Mouse (Mus musculus): ENCODE measurements around the gene Gm8113. TPM values are rescaled to one million over a fixed set of nuclear protein-coding genes. Genes with fewer than 3 reads are reported as not detected.
"Not testable (repeated sequence)": the region's sequence is repeated elsewhere in the genome, so short reads cannot be mapped to it uniquely, and the experiment has no call there.

The Gm8113 gene
- polyA plus RNA-seq (2015; fragmentation: Nextera tagmentation; extraction: Ambion mirVana): 17.8 and 19.3 TPM in 2 replicates

DNA sequence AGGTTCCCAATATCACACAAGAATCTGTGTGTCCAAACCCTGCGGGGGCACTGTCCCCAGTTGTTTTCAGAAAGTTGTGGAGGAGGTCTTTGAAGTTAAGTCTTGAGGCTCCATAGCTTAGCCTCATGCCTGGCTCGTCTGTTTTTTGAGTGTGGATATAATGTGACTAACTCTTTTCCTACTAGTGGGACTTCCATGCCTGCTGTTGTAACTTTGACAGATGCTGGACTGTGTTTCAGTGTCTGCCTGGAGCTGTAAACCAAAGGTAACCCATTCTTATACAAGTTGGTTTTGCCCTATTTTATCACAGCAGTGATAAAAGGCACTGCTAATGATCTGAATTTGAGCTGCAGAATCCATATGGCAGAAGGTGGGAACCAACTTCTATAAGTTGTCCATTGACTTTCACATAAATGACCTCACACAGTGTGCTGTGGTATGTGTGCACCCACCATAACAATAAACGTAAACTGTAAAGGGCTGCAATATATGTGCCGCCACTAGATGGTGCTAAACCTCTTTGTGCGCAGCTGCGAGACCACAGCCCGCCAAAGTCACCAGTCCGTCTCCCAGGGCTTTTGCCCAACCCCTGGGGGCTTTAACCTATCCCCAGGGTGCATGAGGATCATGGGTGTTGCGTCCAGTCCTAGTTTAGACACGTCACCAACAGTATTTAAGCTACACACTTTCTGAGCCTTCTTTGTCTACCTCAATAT, at the start of gene Gm8113:
Gene Gm8113, plus strand, starts transcription at position 703 of the 716 bp plus-strand sequence.
- Histone ChIP-seq H3K4me2 (replicated peaks; ENCODE audit: low read depth, low read length) (peak within 1 kb of the TSS; percentile 43), H3K4me3 (ENCODE audit: low read length) (peak within 1 kb of the TSS; percentile 50), H3K9ac (replicated peaks; ENCODE audit: low read length) (peak within 1 kb of the TSS; percentile 72), H3K27ac (ENCODE audit: low read length) (peak within 1 kb of the TSS; percentile 86)
- not testable (repeated sequence) for H3K9me3 ChIP-seq (ENCODE audit: low read length); H3K4me1 ChIP-seq (ENCODE audit: insufficient read depth, low read length); H3K27me3 ChIP-seq (ENCODE audit: insufficient read depth, low read length); H3K36me3 ChIP-seq (ENCODE audit: insufficient read depth, low read length)
- ATAC-seq (ENCODE audit: low FRiP score, low TSS enrichment): peak; percentile 99
- 11% methylated on average over 10 of the region's 10 CpGs for WGBS

DNA sequence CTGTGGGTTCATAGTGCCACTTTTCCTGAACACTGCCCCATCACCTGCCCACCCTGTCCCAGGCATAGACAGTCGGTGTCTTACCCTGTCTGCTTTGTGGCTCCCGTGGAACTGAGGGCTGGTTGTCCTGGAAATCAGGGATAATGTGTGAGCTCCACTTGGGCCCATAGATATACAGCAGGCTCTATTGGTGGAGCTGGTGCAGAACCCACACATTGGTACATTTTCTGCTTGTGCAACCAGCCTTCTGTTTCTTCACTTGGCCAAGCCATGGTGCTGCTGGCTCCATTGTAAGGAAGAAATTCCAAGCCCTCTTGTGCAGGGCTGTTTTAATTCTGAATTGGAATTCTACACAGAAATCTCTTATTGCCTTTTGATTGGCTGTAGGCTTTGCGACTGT, 49.8 kb upstream of the Gm8113 start, which contains the start of gene Ear1:
Gene Ear1, minus strand, starts transcription at position 101 of the 400 bp plus-strand sequence.
- not testable (repeated sequence) for H3K9me3 ChIP-seq (ENCODE audit: low read length); H3K9ac ChIP-seq (replicated peaks; ENCODE audit: low read length); H3K4me1 ChIP-seq (ENCODE audit: insufficient read depth, low read length); H3K27me3 ChIP-seq (ENCODE audit: insufficient read depth, low read length); H3K4me2 ChIP-seq (replicated peaks; ENCODE audit: low read depth, low read length); ATAC-seq (ENCODE audit: low FRiP score, low TSS enrichment); H3K36me3 ChIP-seq (ENCODE audit: insufficient read depth, low read length); H3K4me3 ChIP-seq (ENCODE audit: low read length); H3K27ac ChIP-seq (ENCODE audit: low read length)
- 81% methylated on average over 2 of the region's 3 CpGs for WGBS

DNA sequence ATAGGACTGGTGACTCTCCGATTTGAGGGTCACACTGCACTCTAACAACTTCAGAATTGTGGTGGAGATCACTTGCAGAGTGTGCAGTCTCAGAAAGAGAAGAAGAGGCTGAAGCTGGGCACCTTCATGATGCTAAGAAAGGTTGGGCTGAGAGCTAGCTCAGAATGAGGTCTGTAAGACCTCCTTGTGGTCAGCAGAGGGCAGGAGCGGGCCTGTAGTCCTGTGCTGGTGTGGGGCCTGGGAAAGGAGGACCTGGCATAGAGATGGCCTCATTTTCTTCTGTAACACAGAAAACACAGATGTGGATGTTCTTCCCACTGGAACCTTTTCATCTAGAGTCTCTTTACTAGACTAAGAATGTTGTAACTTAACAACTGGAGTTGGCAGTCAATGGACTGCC, 47.4 kb upstream of the Gm8113 start:
- not testable (repeated sequence) for H3K4me1 ChIP-seq (ENCODE audit: insufficient read depth, low read length); H3K9ac ChIP-seq (replicated peaks; ENCODE audit: low read length); H3K27me3 ChIP-seq (ENCODE audit: insufficient read depth, low read length); H3K4me3 ChIP-seq (ENCODE audit: low read length); ATAC-seq (ENCODE audit: low FRiP score, low TSS enrichment); H3K27ac ChIP-seq (ENCODE audit: low read length); H3K4me2 ChIP-seq (replicated peaks; ENCODE audit: low read depth, low read length); H3K9me3 ChIP-seq (ENCODE audit: low read length); H3K36me3 ChIP-seq (ENCODE audit: insufficient read depth, low read length)
- 40% methylated on average over 1 of the region's 2 CpGs for WGBS

DNA sequence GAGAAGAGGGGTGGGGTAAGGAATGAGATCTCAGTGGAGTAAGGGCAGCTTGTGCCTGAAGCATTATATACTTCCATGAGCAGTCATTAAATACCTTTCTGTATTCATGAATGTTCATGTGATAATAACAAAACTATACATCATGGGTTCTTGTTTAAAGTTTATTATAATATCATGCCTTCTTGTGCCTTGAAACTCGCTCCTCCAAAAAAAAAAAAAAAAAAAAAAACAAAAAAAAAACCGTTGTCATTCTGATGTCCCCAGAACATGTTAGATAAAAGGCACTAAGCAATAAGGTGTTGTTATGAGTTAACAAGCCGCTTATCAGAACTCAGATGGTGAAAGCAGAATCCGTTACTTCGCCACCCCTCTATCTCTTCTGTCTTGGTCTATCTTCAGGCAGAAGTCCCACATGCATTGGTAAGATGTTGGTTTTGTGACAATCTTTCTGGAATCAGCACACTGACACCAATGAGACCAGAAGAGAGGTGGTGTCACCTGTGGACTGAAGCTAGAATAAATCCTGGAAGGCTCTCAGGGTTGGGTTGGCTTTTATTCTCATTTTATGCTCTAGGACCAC, 45.1 kb upstream of the Gm8113 start:
- not testable (repeated sequence) for H3K4me1 ChIP-seq (ENCODE audit: insufficient read depth, low read length); H3K9ac ChIP-seq (replicated peaks; ENCODE audit: low read length); H3K4me3 ChIP-seq (ENCODE audit: low read length); ATAC-seq (ENCODE audit: low FRiP score, low TSS enrichment); H3K27me3 ChIP-seq (ENCODE audit: insufficient read depth, low read length); H3K36me3 ChIP-seq (ENCODE audit: insufficient read depth, low read length); H3K9me3 ChIP-seq (ENCODE audit: low read length); H3K4me2 ChIP-seq (replicated peaks; ENCODE audit: low read depth, low read length); H3K27ac ChIP-seq (ENCODE audit: low read length)
- WGBS: 91% methylated on average over 5 of the region's 5 CpGs

DNA sequence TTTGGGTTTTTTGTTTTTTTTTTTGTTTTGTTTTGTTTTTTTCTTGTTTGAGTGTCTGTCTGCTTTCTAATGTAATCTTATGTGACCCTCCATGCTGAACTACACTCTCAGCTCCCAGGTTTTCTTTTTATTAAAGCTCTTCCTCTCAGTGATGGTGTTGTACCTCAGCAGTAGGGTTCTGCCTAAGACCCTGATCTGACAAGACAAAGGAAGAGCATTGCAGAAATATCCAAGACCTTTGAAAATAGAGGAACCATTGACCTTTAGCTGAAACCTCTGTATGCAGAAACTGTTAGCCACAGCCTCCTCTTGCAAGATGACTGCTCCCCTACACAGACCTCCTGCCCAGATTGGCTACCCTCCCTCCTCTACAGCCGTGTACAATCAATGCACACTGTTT, 39.0 kb upstream of the Gm8113 start:
- not testable (repeated sequence) for H3K36me3 ChIP-seq (ENCODE audit: insufficient read depth, low read length); ATAC-seq (ENCODE audit: low FRiP score, low TSS enrichment); H3K4me2 ChIP-seq (replicated peaks; ENCODE audit: low read depth, low read length); H3K27me3 ChIP-seq (ENCODE audit: insufficient read depth, low read length); H3K27ac ChIP-seq (ENCODE audit: low read length); H3K9ac ChIP-seq (replicated peaks; ENCODE audit: low read length); H3K9me3 ChIP-seq (ENCODE audit: low read length); H3K4me3 ChIP-seq (ENCODE audit: low read length); H3K4me1 ChIP-seq (ENCODE audit: insufficient read depth, low read length)
- WGBS: 38% methylated on average over 1 of the region's 1 CpGs

DNA sequence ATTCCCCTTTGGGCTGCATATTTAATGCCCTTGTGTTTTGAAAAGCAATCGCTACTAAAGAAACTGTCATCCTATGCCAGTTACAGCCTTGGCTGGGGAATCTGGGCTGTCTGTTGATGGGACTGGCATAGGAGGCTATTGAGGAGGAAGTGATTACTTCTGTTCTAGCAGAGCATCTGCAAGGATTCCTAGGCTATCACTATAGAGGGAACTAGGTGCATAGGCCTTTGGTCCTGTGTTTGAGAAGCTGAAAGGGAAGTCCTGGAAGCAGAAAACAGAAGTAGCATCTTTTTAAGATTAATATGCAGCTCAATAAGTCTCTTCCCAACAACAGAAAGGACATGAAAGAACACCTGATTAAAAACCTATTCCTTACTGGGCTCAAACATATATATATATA, 33.9 kb upstream of the Gm8113 start:
- not testable (repeated sequence) for H3K4me1 ChIP-seq (ENCODE audit: insufficient read depth, low read length); H3K36me3 ChIP-seq (ENCODE audit: insufficient read depth, low read length); ATAC-seq (ENCODE audit: low FRiP score, low TSS enrichment); H3K27ac ChIP-seq (ENCODE audit: low read length); H3K27me3 ChIP-seq (ENCODE audit: insufficient read depth, low read length); H3K4me3 ChIP-seq (ENCODE audit: low read length); H3K9ac ChIP-seq (replicated peaks; ENCODE audit: low read length); H3K4me2 ChIP-seq (replicated peaks; ENCODE audit: low read depth, low read length); H3K9me3 ChIP-seq (ENCODE audit: low read length)
- WGBS: 86% methylated on average over 1 of the region's 1 CpGs

DNA sequence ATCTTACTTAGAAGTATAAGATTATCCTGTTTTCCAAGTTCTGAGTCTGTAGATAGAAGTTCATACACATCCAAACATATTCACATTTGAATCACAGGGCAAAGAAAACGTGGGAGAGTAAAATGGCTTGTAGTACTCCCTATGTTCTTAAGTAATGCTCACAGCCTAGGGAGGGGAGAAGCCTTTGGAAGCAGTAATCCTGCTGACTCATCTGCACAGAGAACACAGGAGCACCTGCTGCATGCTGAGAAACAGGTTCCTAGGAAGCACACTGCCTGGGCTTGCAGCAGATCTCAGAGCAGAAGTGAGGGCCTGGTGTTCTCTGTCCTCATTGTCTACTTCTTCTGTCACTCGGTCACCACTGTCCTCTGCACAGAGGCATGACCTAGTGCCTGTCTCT, 29.8 kb upstream of the Gm8113 start:
- ATAC-seq (ENCODE audit: low FRiP score, low TSS enrichment); H3K27me3 ChIP-seq (ENCODE audit: insufficient read depth, low read length); H3K4me3 ChIP-seq (ENCODE audit: low read length); H3K9me3 ChIP-seq (ENCODE audit: low read length); H3K9ac ChIP-seq (replicated peaks; ENCODE audit: low read length); H3K27ac ChIP-seq (ENCODE audit: low read length); H3K36me3 ChIP-seq (ENCODE audit: insufficient read depth, low read length); H3K4me1 ChIP-seq (ENCODE audit: insufficient read depth, low read length); H3K4me2 ChIP-seq (replicated peaks; ENCODE audit: low read depth, low read length): not testable (repeated sequence)
- 56% methylated on average over 1 of the region's 2 CpGs for WGBS

DNA sequence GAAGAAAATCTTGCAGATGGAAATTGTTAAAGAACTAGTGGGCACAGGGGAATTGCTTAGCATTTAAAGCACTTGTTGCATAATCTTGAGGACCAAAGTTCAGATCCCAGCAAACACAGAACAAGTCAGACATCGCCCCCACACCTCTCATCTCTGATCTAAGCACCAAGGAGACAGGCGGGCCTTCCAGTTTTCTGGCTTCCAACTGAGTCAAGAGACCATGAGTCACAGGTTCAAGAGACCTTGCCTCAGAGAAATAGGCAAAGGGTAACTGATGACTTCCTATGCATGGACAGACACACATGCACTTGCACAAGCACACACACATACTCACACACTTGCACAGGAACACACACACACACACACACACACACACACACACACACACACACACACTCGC, 26.6 kb upstream of the Gm8113 start:
- WGBS: 83% methylated on average over 3 of the region's 3 CpGs
- not testable (repeated sequence) for ATAC-seq (ENCODE audit: low FRiP score, low TSS enrichment); H3K4me3 ChIP-seq (ENCODE audit: low read length); H3K36me3 ChIP-seq (ENCODE audit: insufficient read depth, low read length); H3K4me1 ChIP-seq (ENCODE audit: insufficient read depth, low read length); H3K9ac ChIP-seq (replicated peaks; ENCODE audit: low read length); H3K9me3 ChIP-seq (ENCODE audit: low read length); H3K4me2 ChIP-seq (replicated peaks; ENCODE audit: low read depth, low read length); H3K27ac ChIP-seq (ENCODE audit: low read length); H3K27me3 ChIP-seq (ENCODE audit: insufficient read depth, low read length)

DNA sequence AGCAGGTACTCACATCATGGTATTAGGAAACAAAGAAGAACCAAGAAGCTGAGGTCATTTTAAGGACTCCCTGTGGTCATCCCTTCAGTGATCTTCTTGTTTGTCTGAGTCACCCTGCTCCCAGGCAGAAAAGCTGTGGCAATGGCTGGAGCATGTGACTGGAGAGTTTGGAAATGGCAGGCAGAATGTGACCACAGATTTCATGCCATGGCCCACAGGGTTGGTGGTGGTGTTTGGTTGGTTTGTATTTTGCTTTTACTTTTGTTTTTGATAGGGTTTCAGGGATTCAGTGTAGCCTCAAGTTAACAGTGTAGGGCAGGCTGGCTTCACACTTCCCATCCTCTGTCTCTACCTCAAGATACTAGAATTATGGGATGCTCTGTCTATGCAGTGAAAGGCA, 7.0 kb upstream of the Gm8113 start:
- H3K9ac ChIP-seq (replicated peaks; ENCODE audit: low read length); H3K4me3 ChIP-seq (ENCODE audit: low read length); ATAC-seq (ENCODE audit: low FRiP score, low TSS enrichment); H3K36me3 ChIP-seq (ENCODE audit: insufficient read depth, low read length); H3K27me3 ChIP-seq (ENCODE audit: insufficient read depth, low read length); H3K27ac ChIP-seq (ENCODE audit: low read length); H3K4me2 ChIP-seq (replicated peaks; ENCODE audit: low read depth, low read length); H3K9me3 ChIP-seq (ENCODE audit: low read length); H3K4me1 ChIP-seq (ENCODE audit: insufficient read depth, low read length): not testable (repeated sequence)

DNA sequence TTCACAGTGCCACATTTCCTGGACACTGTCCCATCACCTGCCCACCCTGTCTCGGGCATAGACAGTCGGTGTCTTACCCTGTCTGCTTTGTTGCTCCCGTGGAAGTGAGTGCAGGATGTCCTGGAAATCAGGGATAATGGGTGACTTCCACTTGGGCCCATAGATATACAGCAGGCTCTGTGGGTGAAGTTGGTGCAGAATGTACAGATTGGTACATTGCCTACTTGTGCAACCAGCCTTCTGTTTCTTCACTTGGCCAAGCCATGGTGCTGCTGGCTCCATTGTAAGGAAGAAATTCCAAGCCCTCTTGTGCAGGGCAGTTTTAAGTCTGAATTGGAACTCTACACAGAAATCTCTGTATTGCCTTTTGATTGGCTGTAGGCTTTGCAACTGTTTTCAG, 1.7 kb upstream of the Gm8113 start, which contains the start of gene Ear10:
Gene Ear10, minus strand, starts transcription at position 101 of the 400 bp plus-strand sequence.
- not testable (repeated sequence) for H3K36me3 ChIP-seq (ENCODE audit: insufficient read depth, low read length); H3K4me3 ChIP-seq (ENCODE audit: low read length); ATAC-seq (ENCODE audit: low FRiP score, low TSS enrichment); H3K9ac ChIP-seq (replicated peaks; ENCODE audit: low read length); H3K9me3 ChIP-seq (ENCODE audit: low read length); H3K4me2 ChIP-seq (replicated peaks; ENCODE audit: low read depth, low read length); H3K27ac ChIP-seq (ENCODE audit: low read length); H3K4me1 ChIP-seq (ENCODE audit: insufficient read depth, low read length); H3K27me3 ChIP-seq (ENCODE audit: insufficient read depth, low read length)
- 77% methylated on average over 3 of the region's 3 CpGs for WGBS
